Mouse (Mus musculus): ENCODE results near the gene Mtmr3.

GRCm38 (mm10) chr11:4543040-4543551 is 51.6 kb downstream of the Mtmr3 start:
- TF ChIP-seq POLR2A (IDR thresholded peaks at IDR 0.05; ENCODE audit: low read depth, low read length) (no peak), CTCF (IDR thresholded peaks at IDR 0.05; ENCODE audit: extremely low read depth, insufficient read depth, insufficient read length, insufficient replicate concordance) (no peak)
